Mouse (Mus musculus): ENCODE data around the gene Ifna4. TPM values are rescaled to one million over a fixed set of nuclear protein-coding genes. Genes with fewer than 3 reads are reported as not detected.
"Not testable (repeated sequence)": the region's sequence is repeated elsewhere in the genome, so short reads cannot be mapped to it uniquely, and the experiment has no call there.

Gene Ifna4
- not detected in 2 replicates for polyA plus RNA-seq (2012; rRNA removed)

- no peak for DNase-seq (ENCODE audit: low read depth)
- no peak for TF ChIP-seq CTCF (IDR thresholded peaks at IDR 0.05; ENCODE audit: borderline replicate concordance, extremely low read depth, insufficient read depth, insufficient read length)
- no peak for TF ChIP-seq POLR2A (IDR thresholded peaks at IDR 0.05; ENCODE audit: borderline replicate concordance, extremely low read depth, insufficient read depth, insufficient read length, poor library complexity, severe bottlenecking)
Measured at GRCm38 (mm10) chr4:88841438-88841911, at the start of gene Ifna4. Gene Ifna4 (plus strand): TSS chr4:88841861.

GRCm38 (mm10) chr4:88793936-88794675, 47.6 kb upstream of the Ifna4 start, which contains the start of gene Gm13275:
Gene Gm13275 (plus strand): TSS chr4:88794487.
- not testable (repeated sequence) for DNase-seq (ENCODE audit: low read depth)

GRCm38 (mm10) chr4:88797097-88797496, 44.6 kb upstream of the Ifna4 start, which contains the start of gene Gm13279:
Gene Gm13279 (plus strand): TSS chr4:88797397.
- DNase-seq (ENCODE audit: low read depth), result not testable (repeated sequence)

- not testable (repeated sequence) for DNase-seq (ENCODE audit: low read depth)
Measured at GRCm38 (mm10) chr4:88799365-88799764, 42.3 kb upstream of the Ifna4 start, which contains the start of gene Gm13285. Gene Gm13285 (plus strand): TSS chr4:88799665.

GRCm38 (mm10) chr4:88802954-88803353, 38.7 kb upstream of the Ifna4 start, which contains the start of gene Gm13287:
Gene Gm13287 (plus strand): TSS chr4:88803254.
- not testable (repeated sequence) for DNase-seq (ENCODE audit: low read depth)

GRCm38 (mm10) chr4:88805231-88805630, 36.4 kb upstream of the Ifna4 start, which contains the start of gene Gm13288:
Gene Gm13288 (plus strand): TSS chr4:88805531.
- not testable (repeated sequence) for DNase-seq (ENCODE audit: low read depth)

GRCm38 (mm10) chr4:88805761-88806160, 35.9 kb upstream of the Ifna4 start:
- DNase-seq (ENCODE audit: low read depth), result not testable (repeated sequence)

- TF ChIP-seq CTCF (IDR thresholded peaks at IDR 0.05; ENCODE audit: borderline replicate concordance, extremely low read depth, insufficient read depth, insufficient read length) (no peak), POLR2A (IDR thresholded peaks at IDR 0.05; ENCODE audit: borderline replicate concordance, extremely low read depth, insufficient read depth, insufficient read length, poor library complexity, severe bottlenecking) (no peak)
- DNase-seq (ENCODE audit: low read depth), result no peak
Measured at GRCm38 (mm10) chr4:88815928-88816327, 25.7 kb upstream of the Ifna4 start, which contains the start of gene Ifna7. Gene Ifna7 (plus strand): TSS chr4:88816228.

- no peak for DNase-seq (ENCODE audit: low read depth)
Measured at GRCm38 (mm10) chr4:88819659-88820058, 22.0 kb upstream of the Ifna4 start, which contains the start of gene Ifna11. Gene Ifna11 (plus strand): TSS chr4:88819959.

GRCm38 (mm10) chr4:88822995-88823394, 18.7 kb upstream of the Ifna4 start:
- peak; percentile 21 for DNase-seq (ENCODE audit: low read depth)
- TF ChIP-seq POLR2A (IDR thresholded peaks at IDR 0.05; ENCODE audit: borderline replicate concordance, extremely low read depth, insufficient read depth, insufficient read length, poor library complexity, severe bottlenecking), result no peak
- TF ChIP-seq CTCF (IDR thresholded peaks at IDR 0.05; ENCODE audit: borderline replicate concordance, extremely low read depth, insufficient read depth, insufficient read length), result peak; percentile 47; the same call in 1 of the 2 replicates

More at GRCm38 (mm10) chr4:88819659-88820058, 22.0 kb upstream of the Ifna4 start, which contains the start of gene Ifna11:
- no peak for TF ChIP-seq CTCF (IDR thresholded peaks at IDR 0.05; ENCODE audit: borderline replicate concordance, extremely low read depth, insufficient read depth, insufficient read length)
- TF ChIP-seq POLR2A (IDR thresholded peaks at IDR 0.05; ENCODE audit: borderline replicate concordance, extremely low read depth, insufficient read depth, insufficient read length, poor library complexity, severe bottlenecking), result no peak

GRCm38 (mm10) chr4:88827116-88827515, 14.5 kb upstream of the Ifna4 start, which contains the start of gene Ifna6:
Gene Ifna6 (plus strand): TSS chr4:88827416.
- DNase-seq (ENCODE audit: low read depth), result not testable (repeated sequence)

GRCm38 (mm10) chr4:88830523-88830922, 11.1 kb upstream of the Ifna4 start:
- no peak for TF ChIP-seq POLR2A (IDR thresholded peaks at IDR 0.05; ENCODE audit: borderline replicate concordance, extremely low read depth, insufficient read depth, insufficient read length, poor library complexity, severe bottlenecking)
- TF ChIP-seq CTCF (IDR thresholded peaks at IDR 0.05; ENCODE audit: borderline replicate concordance, extremely low read depth, insufficient read depth, insufficient read length), result peak; percentile 41; the same call in 1 of the 2 replicates
- peak; percentile 38 for DNase-seq (ENCODE audit: low read depth)

- not testable (repeated sequence) for DNase-seq (ENCODE audit: low read depth)
Measured at GRCm38 (mm10) chr4:88835225-88835624, 6.4 kb upstream of the Ifna4 start, which contains the start of gene Ifna5. Gene Ifna5 (plus strand): TSS chr4:88835525.

All from brain, embryonic 14.5 days (tissue).